Mouse (Mus musculus) CH12.LX (cell line): ENCODE measurements around the gene Hs3st3b1. TPM values are rescaled to one million over a fixed set of nuclear protein-coding genes. Genes with fewer than 3 reads are reported as not detected.

Experiments used
- DNase-seq: peaks from one replicate; pipeline ENCODE4 v3.0.0-alpha.2; 2013; ENCODE audit errors: extremely low read depth
- H3K27ac ChIP-seq: 2 replicates; pipeline ENCODE4 v1.5.1; 2012; ENCODE audit warnings: low read depth, mild to moderate bottlenecking, control low read depth, moderate library complexity; ENCODE audit not compliant: insufficient read depth
- H3K27me3 ChIP-seq: replicated peaks from 2 replicates; pipeline ENCODE3; 2012; ENCODE audit warnings: inconsistent platforms
- H3K36me3 ChIP-seq, 2 experiments: replicated peaks in 1 of 2; 2 replicates each; pipeline versions ENCODE3 to v1.6.1; 2012; ENCODE audit warnings: inconsistent platforms in 1 of 2, low read length in 1 of 2, mild to moderate bottlenecking in 1 of 2, mixed read lengths in 1 of 2, moderate library complexity in 1 of 2; ENCODE audit not compliant: control insufficient read depth in 1 of 2, insufficient read depth in 1 of 2
- H3K4me1 ChIP-seq, 2 experiments: 2 replicates each; pipeline ENCODE4 v1.6.1; 2012; ENCODE audit warnings: inconsistent platforms in 1 of 2, moderate library complexity in 1 of 2; ENCODE audit not compliant: insufficient read depth in 2 of 2, control insufficient read depth in 1 of 2
- H3K4me2 ChIP-seq: 2 replicates; pipeline ENCODE4 v1.6.1; 2012; ENCODE audit warnings: low read depth, mild to moderate bottlenecking, control low read depth; ENCODE audit not compliant: poor library complexity, insufficient read depth, severe bottlenecking
- H3K4me3 ChIP-seq, 3 experiments: fragments of 150-350 bp in 1 of 3; sonication (generic) in 1 of 3; replicated peaks in 1 of 3; 2 replicates each; pipeline versions ENCODE3 to v1.5.1; 2011 to 2012; ENCODE audit warnings: low read depth in 2 of 3, low read length in 2 of 3, mild to moderate bottlenecking in 2 of 3, moderate library complexity in 2 of 3, control low read depth in 1 of 3, improper control_type of control experiment in 1 of 3, inconsistent platforms in 1 of 3, mixed read lengths in 1 of 3; ENCODE audit not compliant: poor library complexity in 1 of 3
- H3K79me2 ChIP-seq: replicated peaks from 2 replicates; pipeline ENCODE4 v1.6.1; 2012; ENCODE audit warnings: mild to moderate bottlenecking, moderate library complexity; ENCODE audit not compliant: control insufficient read depth, poor library complexity, insufficient read depth, severe bottlenecking; ENCODE audit errors: extremely low read depth
- H3K9ac ChIP-seq: 2 replicates; pipeline ENCODE4 v1.6.1; 2012; ENCODE audit warnings: low read depth, mild to moderate bottlenecking, control low read depth, moderate library complexity; ENCODE audit not compliant: insufficient read depth
- H3K9me3 ChIP-seq: replicated peaks from 2 replicates; pipeline ENCODE3; 2012; ENCODE audit warnings: low read length, inconsistent platforms, mixed read lengths
- CHD1 ChIP-seq: IDR thresholded peaks from 2 replicates; pipeline ENCODE4 v1.6.1; 2012; ENCODE audit warnings: low read depth, low read length, improper control_type of control experiment, inconsistent platforms
- CHD2 ChIP-seq: IDR thresholded peaks from 2 replicates; pipeline ENCODE4 v1.6.1; 2011; ENCODE audit warnings: low read length, improper control_type of control experiment
- EP300 ChIP-seq: IDR thresholded peaks from 2 replicates; pipeline ENCODE4 v1.6.1; 2011; ENCODE audit warnings: low read length, improper control_type of control experiment
- ETS1 ChIP-seq: conservative IDR thresholded peaks from 2 replicates; pipeline ENCODE4 v1.6.1; 2012; ENCODE audit warnings: low read depth, mild to moderate bottlenecking, inconsistent platforms, low read length, improper control_type of control experiment, moderate library complexity
- IRF4 ChIP-seq: IDR thresholded peaks from 2 replicates; pipeline ENCODE4 v1.6.1; 2014; ENCODE audit warnings: low read depth, mild to moderate bottlenecking, inconsistent platforms, low read length, improper control_type of control experiment
- JUN ChIP-seq: IDR thresholded peaks from 2 replicates; pipeline ENCODE4 v1.6.1; 2011; ENCODE audit warnings: low read depth, mild to moderate bottlenecking, low read length, improper control_type of control experiment, moderate library complexity; ENCODE audit not compliant: insufficient read depth
- MAFK ChIP-seq: IDR thresholded peaks from 2 replicates; pipeline ENCODE4 v1.6.1; 2011; ENCODE audit warnings: low read length, improper control_type of control experiment; ENCODE audit not compliant: insufficient replicate concordance
- MAX ChIP-seq: IDR thresholded peaks from 2 replicates; pipeline ENCODE4 v1.6.1; 2011; ENCODE audit warnings: low read length, improper control_type of control experiment
- MEF2A ChIP-seq: IDR thresholded peaks from 2 replicates; pipeline ENCODE4 v1.6.1; 2014; ENCODE audit warnings: low read depth, mild to moderate bottlenecking, inconsistent platforms, low read length, improper control_type of control experiment, borderline replicate concordance
- NELFE ChIP-seq: IDR thresholded peaks from 2 replicates; pipeline ENCODE4 v1.6.1; 2011; ENCODE audit warnings: low read depth, low read length, improper control_type of control experiment
- NRF1 ChIP-seq: IDR thresholded peaks from 2 replicates; pipeline ENCODE4 v1.6.1; 2014; ENCODE audit warnings: low read depth, mild to moderate bottlenecking, inconsistent platforms, low read length, improper control_type of control experiment, moderate library complexity
- POLR2AphosphoS2 ChIP-seq: IDR thresholded peaks from 2 replicates; pipeline ENCODE4 v1.6.1; 2011; ENCODE audit warnings: low read depth, low read length, improper control_type of control experiment
- RAD21 ChIP-seq: IDR thresholded peaks from 2 replicates; pipeline ENCODE4 v1.6.1; 2011; ENCODE audit warnings: low read depth, mild to moderate bottlenecking, low read length, improper control_type of control experiment, moderate library complexity
- RCOR1 ChIP-seq: conservative IDR thresholded peaks from 2 replicates; pipeline ENCODE4 v1.6.1; 2012; ENCODE audit warnings: low read depth, mild to moderate bottlenecking, inconsistent platforms, low read length, improper control_type of control experiment
- SIN3A ChIP-seq: IDR thresholded peaks from 2 replicates; pipeline ENCODE4 v1.6.1; 2012; ENCODE audit warnings: low read length, improper control_type of control experiment, inconsistent platforms
- SMC3 ChIP-seq: IDR thresholded peaks from 2 replicates; pipeline ENCODE4 v1.6.1; 2011; ENCODE audit warnings: low read depth, low read length, improper control_type of control experiment
- TBP ChIP-seq: conservative IDR thresholded peaks from 2 replicates; pipeline ENCODE4 v1.6.1; 2011; ENCODE audit warnings: low read depth, low read length, improper control_type of control experiment
- UBTF ChIP-seq: IDR thresholded peaks from 2 replicates; pipeline ENCODE4 v1.6.1; 2012; ENCODE audit warnings: low read depth, mild to moderate bottlenecking, inconsistent platforms, low read length, improper control_type of control experiment, moderate library complexity
- USF1 ChIP-seq: IDR thresholded peaks from 2 replicates; pipeline ENCODE4 v1.6.1; 2014; ENCODE audit warnings: low read depth, mild to moderate bottlenecking, inconsistent platforms, low read length, improper control_type of control experiment
- ZC3H11A ChIP-seq: IDR thresholded peaks from 2 replicates; pipeline ENCODE4 v1.6.1; 2012; ENCODE audit warnings: low read depth, mild to moderate bottlenecking, inconsistent platforms, low read length, improper control_type of control experiment
- ZKSCAN1 ChIP-seq: IDR thresholded peaks from 2 replicates; pipeline ENCODE4 v1.6.1; 2012; ENCODE audit warnings: low read depth, inconsistent platforms, low read length, improper control_type of control experiment, borderline replicate concordance
- ZNF384 ChIP-seq: IDR thresholded peaks from 2 replicates; pipeline ENCODE4 v1.6.1; 2012; ENCODE audit warnings: low read depth, low read length, improper control_type of control experiment, inconsistent platforms
- dilution Hi-C: fragments of 300-500 bp; cut with MboI; formaldehyde crosslinking; loops from 2 replicates; pipeline ENCODE4 v1.14.3; 2020; ENCODE audit warnings: low sequenced_read_pairs; ENCODE audit not compliant: extremely low pct_unique_long_range_greater_than_20kb, extremely low pct_ligation_motif_present
- in situ Hi-C: fragments of 300-500 bp; cut with MboI; formaldehyde crosslinking; loops from 3 replicates; pipeline ENCODE4 v1.14.3; 2019; ENCODE audit warnings: low sequenced_read_pairs, low pct_ligation_motif_present, low pct_unique_long_range_greater_than_20kb, mixed read lengths
- polyA plus RNA-seq: library from polyadenylated mRNA; unstranded; fragments of >175 nt; gene quantifications from 2 replicates; pipeline ENCODE4 v1.2.1, GENCODE M21; 2012; ENCODE audit warnings: low read depth; ENCODE audit not compliant: insufficient read length
- total RNA-seq, 2 experiments: library from RNA; depleted of rRNA; stranded (reverse); fragments of 300-350 nt in 1 of 2; fragments of >200 nt in 1 of 2; gene quantifications; 2 replicates each; pipeline ENCODE4 v1.2.3; 2012 to 2014

Hs3st3b1 gene
- total and polyA plus RNA-seq, 3 experiments, result 1.1 to 2.0 (median 2.0) TPM

DNA sequence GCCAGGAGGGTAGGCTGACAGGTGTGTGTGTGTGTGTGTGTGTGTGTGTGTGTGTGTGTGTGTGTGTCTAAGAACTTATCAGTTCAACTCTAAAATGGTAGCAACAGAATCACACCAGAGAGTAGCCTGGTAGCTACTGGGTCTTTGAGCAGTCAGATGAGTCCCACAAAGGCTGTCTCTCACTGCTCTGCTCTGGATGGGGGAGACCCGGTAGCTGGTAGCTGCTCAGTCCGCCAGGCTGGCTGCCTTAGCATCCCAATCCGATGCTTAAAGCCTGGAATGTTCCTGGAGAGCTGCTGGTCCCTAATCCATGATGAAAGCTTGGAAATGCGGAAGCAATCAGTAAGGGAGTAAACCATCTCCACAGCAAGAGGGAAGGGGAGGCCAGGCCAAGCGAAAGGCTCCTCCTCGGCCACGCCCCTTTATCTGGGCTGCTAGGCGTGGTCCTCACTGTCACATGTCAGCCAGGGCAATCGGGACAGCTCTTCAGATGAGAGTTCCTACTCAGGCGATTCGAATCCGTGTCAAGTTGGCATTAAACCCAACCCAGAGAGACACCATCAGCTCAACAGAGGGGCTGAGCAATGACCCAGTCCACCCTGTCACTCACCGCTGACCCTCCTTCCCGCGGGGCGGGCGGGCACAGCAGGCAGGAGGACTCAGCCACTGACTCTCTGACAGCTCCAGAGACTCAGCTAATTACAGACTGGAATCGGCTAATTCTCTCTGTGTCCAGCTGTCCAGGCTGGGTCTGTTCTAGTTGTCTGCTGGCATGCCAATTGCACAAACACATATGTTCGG is 29.9 kb upstream of the Hs3st3b1 start:
- in situ Hi-C loops (no loop called here), dilution Hi-C loops (no loop called here)
- Histone ChIP-seq H3K27ac (no peak overlapping the region), H3K9ac (no peak overlapping the region), H3K36me3 (no peaks in the 10 kb centered on the region), H3K27me3 (no peaks in the 10 kb centered on the region), H3K79me2 (no peaks in the 10 kb centered on the region), H3K4me1 (peaks cover 0 to 7% of the 10 kb centered on the region in 2 experiments; a peak in 2 of 4 replicates), H3K9me3 (peaks cover 4% of the 10 kb centered on the region), H3K4me2 (no peak overlapping the region), H3K4me3 (no peak overlapping the region)
- TF ChIP-seq RAD21 (no peak), CHD1 (no peak), MEF2A (no peak), TBP (no peak), RCOR1 (no peak), NELFE (no peak), ZKSCAN1 (no peak), MAFK (no peak), EP300 (no peak)
- no peak for DNase-seq

DNA sequence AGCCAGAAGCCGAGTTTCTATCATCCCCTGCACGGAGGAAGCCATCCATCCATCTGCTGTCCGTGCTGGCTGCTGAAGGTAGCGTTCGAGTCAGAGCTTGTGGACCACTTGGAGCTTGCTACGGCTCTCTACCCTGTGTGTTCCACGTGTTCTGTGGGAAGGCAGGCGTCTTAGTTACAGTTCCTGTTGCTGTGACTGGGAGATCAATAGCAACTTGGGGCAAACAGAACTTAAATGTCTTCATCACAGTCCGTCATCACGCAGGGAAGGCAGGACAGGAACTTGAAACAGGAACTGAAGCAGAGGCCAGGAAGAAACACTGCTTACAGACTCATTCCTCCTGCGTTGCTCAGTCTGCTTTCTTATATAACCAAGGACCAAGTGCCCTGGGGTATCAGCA is 26.3 kb upstream of the Hs3st3b1 start:
- Histone ChIP-seq H3K4me2 (no peak overlapping the region), H3K4me1 (peaks cover 0 to 5% of the 10 kb centered on the region in 2 experiments; a peak in 1 of 4 replicates), H3K4me3 (no peak overlapping the region), H3K9me3 (peaks cover 4% of the 10 kb centered on the region), H3K36me3 (no peaks in the 10 kb centered on the region), H3K27ac (no peak overlapping the region), H3K27me3 (no peaks in the 10 kb centered on the region), H3K79me2 (no peaks in the 10 kb centered on the region), H3K9ac (no peak overlapping the region)
- in situ Hi-C loops (no loop called here), dilution Hi-C loops (no loop called here)
- TF ChIP-seq SIN3A (no peak), MAX (no peak), ZNF384 (no peak), SMC3 (no peak), POLR2AphosphoS2 (no peak), ZC3H11A (no peak), ETS1 (no peak), CHD2 (no peak), NRF1 (no peak), UBTF (no peak), JUN (no peak), TBP (no peak), USF1 (no peak), IRF4 (no peak), MAFK (no peak)
- DNase-seq, result no peak
